Mouse (Mus musculus) MEL (cell line): ENCODE measurements at regions not wholly inside any gene's neighbourhood (a gene's known extent, or its start where the extent isn't known, plus 50 kb on each side); places are given as distances from the start of the nearest gene placed in this dataset.

ENCODE experiments used
- DNase-seq: peaks from one replicate; pipeline ENCODE4 v3.0.0; 2011; ENCODE audit warnings: low read depth, low spot score
- H3K27ac ChIP-seq: 2 replicates; pipeline ENCODE4 v1.5.1; 2012; ENCODE audit warnings: low read depth, mild to moderate bottlenecking, control low read depth, low read length, moderate library complexity; ENCODE audit not compliant: control insufficient read depth
- H3K27me3 ChIP-seq, 2 experiments: fragments of 150-350 bp in 1 of 2; sonication (generic) in 1 of 2; 2 replicates each; pipeline ENCODE4 v1.6.1; 2012; ENCODE audit warnings: low read length in 2 of 2, mild to moderate bottlenecking in 2 of 2, improper control_type of control experiment in 1 of 2, moderate library complexity in 1 of 2; ENCODE audit not compliant: insufficient read depth in 2 of 2, control insufficient read depth in 1 of 2
- H3K36me3 ChIP-seq, 2 experiments: 2 replicates each; pipeline ENCODE4 v1.6.1; 2012 to 2014; ENCODE audit warnings: low read length in 2 of 2, improper control_type of control experiment in 1 of 2, inconsistent platforms in 1 of 2, mild to moderate bottlenecking in 1 of 2; ENCODE audit not compliant: insufficient read depth in 2 of 2, control insufficient read depth in 1 of 2
- H3K4me1 ChIP-seq, 2 experiments: fragments of 150-350 bp in 1 of 2; sonication (generic) in 1 of 2; 2 replicates each; pipeline ENCODE4 v1.6.1; 2012; ENCODE audit warnings: low read length in 2 of 2, improper control_type of control experiment in 1 of 2, mild to moderate bottlenecking in 1 of 2; ENCODE audit not compliant: insufficient read depth in 2 of 2, control insufficient read depth in 1 of 2
- H3K4me3 ChIP-seq, 2 experiments: fragments of 150-350 bp in 1 of 2; sonication (generic) in 1 of 2; 2 replicates each; pipeline ENCODE4 v1.5.1; 2012; ENCODE audit warnings: low read depth in 2 of 2, low read length in 2 of 2, mild to moderate bottlenecking in 2 of 2, moderate library complexity in 2 of 2, control low read depth in 1 of 2, improper control_type of control experiment in 1 of 2; ENCODE audit not compliant: control insufficient read depth in 1 of 2, insufficient read depth in 1 of 2
- H3K79me2 ChIP-seq: 2 replicates; pipeline ENCODE4 v1.6.1; 2012; ENCODE audit warnings: mild to moderate bottlenecking, low read length, moderate library complexity; ENCODE audit not compliant: control insufficient read depth, poor library complexity, insufficient read depth
- H3K9ac ChIP-seq: 2 replicates; pipeline ENCODE4 v1.6.1; 2012; ENCODE audit warnings: low read depth, mild to moderate bottlenecking, control low read depth, low read length, moderate library complexity; ENCODE audit not compliant: control insufficient read depth, poor library complexity, severe bottlenecking
- H3K9me3 ChIP-seq: fragments of 150-350 bp; sonication (generic); replicated peaks from 2 replicates; pipeline ENCODE4 v1.6.1; 2012; ENCODE audit warnings: mild to moderate bottlenecking, low read length, improper control_type of control experiment, moderate library complexity; ENCODE audit not compliant: insufficient read depth
- BHLHE40 ChIP-seq: IDR thresholded peaks from 2 replicates; pipeline ENCODE4 v1.6.1; 2012; ENCODE audit warnings: low read depth, mild to moderate bottlenecking, inconsistent platforms, low read length, improper control_type of control experiment, borderline replicate concordance
- CHD1 ChIP-seq: IDR thresholded peaks from 2 replicates; pipeline ENCODE4 v1.6.1; 2012; ENCODE audit warnings: low read depth, mild to moderate bottlenecking, inconsistent platforms, low read length, improper control_type of control experiment
- CHD2 ChIP-seq: IDR thresholded peaks from 2 replicates; pipeline ENCODE4 v1.6.1; 2011; ENCODE audit warnings: low read length, improper control_type of control experiment
- E2F4 ChIP-seq: IDR thresholded peaks from 2 replicates; pipeline ENCODE4 v1.6.1; 2011; ENCODE audit warnings: low read depth, low read length, improper control_type of control experiment, borderline replicate concordance
- ELF1 ChIP-seq: IDR thresholded peaks from 2 replicates; pipeline ENCODE4 v1.6.1; 2014; ENCODE audit warnings: low read depth, mild to moderate bottlenecking, inconsistent platforms, low read length, improper control_type of control experiment, moderate library complexity
- GATA1 ChIP-seq: IDR thresholded peaks from 2 replicates; pipeline ENCODE4 v1.6.1; 2011; ENCODE audit warnings: low read depth, low read length, improper control_type of control experiment
- HCFC1 ChIP-seq: IDR thresholded peaks from 2 replicates; pipeline ENCODE4 v1.6.1; 2012; ENCODE audit warnings: low read depth, mild to moderate bottlenecking, inconsistent platforms, low read length, improper control_type of control experiment, moderate library complexity
- JUND ChIP-seq: IDR thresholded peaks from 2 replicates; pipeline ENCODE4 v1.6.1; 2011; ENCODE audit warnings: low read depth, mild to moderate bottlenecking, improper control_type of control experiment, low read length
- KAT2A ChIP-seq: conservative IDR thresholded peaks from 2 replicates; pipeline ENCODE4 v1.6.1; 2012; ENCODE audit warnings: low read depth, low read length, improper control_type of control experiment, inconsistent platforms
- MAX ChIP-seq: IDR thresholded peaks from 2 replicates; pipeline ENCODE4 v1.6.1; 2011; ENCODE audit warnings: low read length, improper control_type of control experiment
- MAZ ChIP-seq: IDR thresholded peaks from 2 replicates; pipeline ENCODE4 v1.6.1; 2012; ENCODE audit warnings: low read depth, mild to moderate bottlenecking, inconsistent platforms, low read length, improper control_type of control experiment
- MEF2A ChIP-seq: IDR thresholded peaks from 2 replicates; pipeline ENCODE4 v1.6.1; 2014; ENCODE audit warnings: low read depth, mild to moderate bottlenecking, inconsistent platforms, low read length, improper control_type of control experiment; ENCODE audit not compliant: poor library complexity, insufficient replicate concordance, severe bottlenecking; ENCODE audit errors: extremely low read depth
- MYB ChIP-seq: IDR thresholded peaks from 2 replicates; pipeline ENCODE4 v1.6.1; 2011; ENCODE audit warnings: mild to moderate bottlenecking, low read depth, low read length, improper control_type of control experiment
- MYC ChIP-seq: IDR thresholded peaks from 2 replicates; pipeline ENCODE4 v1.6.1; 2011; ENCODE audit warnings: low read depth, mild to moderate bottlenecking, low read length, improper control_type of control experiment, moderate library complexity
- NELFE ChIP-seq: IDR thresholded peaks from 2 replicates; pipeline ENCODE4 v1.6.1; 2011; ENCODE audit warnings: low read depth, low read length, improper control_type of control experiment
- POLR2A ChIP-seq, 2 experiments: IDR thresholded peaks; 2 replicates each; pipeline ENCODE4 v1.6.1; 2011 to 2012; ENCODE audit warnings: low read length in 2 of 2, mild to moderate bottlenecking in 2 of 2, control low read depth in 1 of 2, improper control_type of control experiment in 1 of 2, low read depth in 1 of 2, moderate library complexity in 1 of 2; ENCODE audit not compliant: control insufficient read depth in 1 of 2, insufficient read depth in 1 of 2, poor library complexity in 1 of 2
- POLR2AphosphoS2 ChIP-seq: IDR thresholded peaks from 2 replicates; pipeline ENCODE4 v1.6.1; 2011; ENCODE audit warnings: low read length, improper control_type of control experiment
- POLR2AphosphoS5 ChIP-seq: IDR thresholded peaks from 2 replicates; pipeline ENCODE4 v1.6.1; 2012; ENCODE audit warnings: low read depth, borderline replicate concordance, mild to moderate bottlenecking, inconsistent platforms, low read length, moderate library complexity, mixed read lengths
- RAD21 ChIP-seq: IDR thresholded peaks from 2 replicates; pipeline ENCODE4 v1.6.1; 2011; ENCODE audit warnings: mild to moderate bottlenecking, low read depth, low read length, improper control_type of control experiment
- SMC3 ChIP-seq: IDR thresholded peaks from 2 replicates; pipeline ENCODE4 v1.6.1; 2011; ENCODE audit warnings: low read depth, low read length, improper control_type of control experiment
- TBP ChIP-seq: IDR thresholded peaks from 2 replicates; pipeline ENCODE4 v1.8.0; 2011; ENCODE audit warnings: low read depth, low read length, improper control_type of control experiment
- TCF12 ChIP-seq: IDR thresholded peaks from 2 replicates; pipeline ENCODE4 v1.6.1; 2014; ENCODE audit warnings: low read depth, mild to moderate bottlenecking, inconsistent platforms, low read length, improper control_type of control experiment, moderate library complexity
- UBTF ChIP-seq: IDR thresholded peaks from 2 replicates; pipeline ENCODE4 v1.6.1; 2012; ENCODE audit warnings: low read depth, mild to moderate bottlenecking, inconsistent platforms, low read length, improper control_type of control experiment, moderate library complexity, borderline replicate concordance; ENCODE audit not compliant: insufficient read depth
- USF1 ChIP-seq: IDR thresholded peaks from 2 replicates; pipeline ENCODE4 v1.6.1; 2014; ENCODE audit warnings: low read depth, mild to moderate bottlenecking, inconsistent platforms, low read length, improper control_type of control experiment, moderate library complexity
- USF2 ChIP-seq, 2 experiments: IDR thresholded peaks; 2 replicates each; pipeline ENCODE4 v1.6.1; 2011 to 2012; ENCODE audit warnings: improper control_type of control experiment in 2 of 2, low read length in 2 of 2, borderline replicate concordance in 1 of 2, inconsistent platforms in 1 of 2, low read depth in 1 of 2, mild to moderate bottlenecking in 1 of 2; ENCODE audit not compliant: insufficient read depth in 1 of 2
- ZC3H11A ChIP-seq: IDR thresholded peaks from 2 replicates; pipeline ENCODE4 v1.6.1; 2012; ENCODE audit warnings: low read depth, mild to moderate bottlenecking, inconsistent platforms, low read length, improper control_type of control experiment
- ZKSCAN1 ChIP-seq: IDR thresholded peaks from 2 replicates; pipeline ENCODE4 v1.6.1; 2012; ENCODE audit warnings: low read depth, mild to moderate bottlenecking, inconsistent platforms, low read length, improper control_type of control experiment, moderate library complexity
- ZMIZ1 ChIP-seq: IDR thresholded peaks from 2 replicates; pipeline ENCODE4 v1.6.1; 2012; ENCODE audit warnings: low read depth, mild to moderate bottlenecking, inconsistent platforms, low read length, improper control_type of control experiment, moderate library complexity
- ZNF384 ChIP-seq: IDR thresholded peaks from 2 replicates; pipeline ENCODE4 v1.6.1; 2012; ENCODE audit warnings: low read depth, mild to moderate bottlenecking, inconsistent platforms, low read length, improper control_type of control experiment

DNA sequence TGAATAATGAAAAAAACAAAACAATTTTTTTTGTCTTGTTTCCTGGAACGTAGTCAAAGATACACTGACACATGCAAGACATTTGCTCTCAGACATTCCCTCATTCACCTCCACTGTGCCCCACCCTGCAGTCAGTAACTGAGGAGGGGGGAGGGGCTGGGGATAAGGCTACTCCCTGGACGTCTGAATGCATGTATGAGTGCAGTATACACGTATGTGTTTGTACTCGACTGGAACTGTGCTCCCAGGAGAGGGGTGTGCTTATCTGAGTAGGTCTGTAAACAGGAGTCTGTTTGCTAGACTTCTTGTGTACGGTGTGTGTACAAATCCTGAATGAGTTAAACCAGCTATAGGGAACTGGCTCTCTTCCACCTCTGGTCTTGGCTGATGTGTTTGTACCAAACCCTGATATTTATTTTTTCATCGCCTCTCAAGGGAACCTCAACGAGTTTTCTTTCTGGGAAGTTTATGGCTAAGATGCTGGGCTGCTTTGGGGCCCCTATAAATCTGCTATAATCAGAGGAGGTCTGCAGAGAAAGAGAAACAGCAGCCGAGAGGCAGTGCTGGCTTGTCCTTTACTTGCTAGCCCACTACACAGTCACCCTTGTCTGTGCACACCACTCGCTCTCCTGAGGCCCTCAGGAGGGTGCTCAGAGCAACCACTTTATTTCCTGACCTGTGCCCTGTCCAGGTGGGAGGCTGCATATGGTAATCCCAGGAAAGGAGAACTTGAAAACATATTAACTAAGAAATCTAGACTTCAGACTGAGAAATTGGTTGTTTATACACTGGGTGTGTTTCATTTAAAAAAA lies 61.2 kb upstream of the Calcoco1 start:
- Histone ChIP-seq H3K4me3 (no peak overlapping the region), H3K36me3 (no peaks in the 10 kb centered on the region), H3K27ac (no peak overlapping the region), H3K79me2 (no peaks in the 10 kb centered on the region), H3K4me1 (no peaks in the 10 kb centered on the region), H3K9me3 (no peaks in the 10 kb centered on the region), H3K27me3 (peaks cover 16 to 46% of the 10 kb centered on the region in 2 experiments), H3K9ac (no peak overlapping the region)
- no peak for DNase-seq
- no peak for TF ChIP-seq ZKSCAN1
- TF ChIP-seq POLR2AphosphoS2, result no peak
- TF ChIP-seq E2F4, result no peak
- TF ChIP-seq MYC, result no peak

DNA sequence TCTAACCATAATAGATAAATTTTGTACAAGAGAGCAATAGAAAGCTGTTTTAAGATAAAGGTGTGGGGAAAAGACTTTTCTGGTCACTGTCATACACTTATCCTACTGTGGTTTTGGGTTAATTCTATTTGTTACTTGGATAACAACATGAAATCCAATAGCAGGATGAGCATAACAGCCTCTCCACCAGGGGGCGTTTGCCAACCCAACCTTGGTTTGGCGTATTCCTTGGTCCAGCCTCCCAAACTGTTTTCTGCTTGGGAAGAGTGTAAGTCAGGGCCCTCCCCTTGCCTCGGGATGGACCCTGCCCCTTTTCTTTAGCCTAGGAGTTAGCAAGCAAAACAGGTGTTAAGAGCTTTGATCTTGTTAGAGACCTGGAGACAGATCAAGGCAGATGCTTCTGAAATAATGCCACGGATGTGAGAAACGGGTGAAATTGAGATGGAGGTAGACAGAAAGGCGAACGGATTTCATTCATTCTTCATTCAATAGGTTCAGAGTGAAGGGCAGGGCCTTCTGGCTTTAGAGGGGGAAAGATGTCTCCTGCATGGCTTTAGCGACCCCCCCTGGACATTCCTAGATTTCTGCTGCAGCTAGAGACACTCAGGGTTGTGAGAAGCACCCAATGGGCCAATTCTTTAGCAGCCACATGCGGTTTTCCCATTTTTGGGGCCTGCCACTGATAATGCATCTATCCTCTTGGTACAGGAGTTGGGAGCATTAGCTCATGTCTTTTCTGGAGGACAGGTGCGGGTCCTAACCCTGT lies 63.3 kb upstream of the Calcoco1 start:
- peaks cover 18 to 54% of the 10 kb centered on the region in 2 experiments for H3K27me3 ChIP-seq
- H3K36me3 ChIP-seq, result no peaks in the 10 kb centered on the region
- DNase-seq, result peak; percentile 81
- TF ChIP-seq UBTF (no peak), BHLHE40 (0 out of 2 replicates have a peak, but pooled peaks have one; percentile 16), SMC3 (peak; percentile 95), CHD1 (no peak), POLR2AphosphoS2 (no peak), RAD21 (peak; percentile 62), ELF1 (no peak), TCF12 (0 out of 2 replicates have a peak, but pooled peaks have one; percentile 24), POLR2AphosphoS5 (no peak), MAZ (no peak), TBP (no peak), HCFC1 (no peak), ZC3H11A (peak; percentile 64), POLR2A (IDR thresholded peaks at IDR 0.05; ENCODE audit: control insufficient read depth in 1 of 2, insufficient read depth in 1 of 2, low read depth in 1 of 2, low read length in 2 of 2, poor library complexity in 1 of 2) (no peak), E2F4 (no peak), MEF2A (no peak), USF1 (no peak), JUND (no peak), MYB (no peak), KAT2A (no peak), ZMIZ1 (no peak), USF2 (IDR thresholded peaks at IDR 0.05; ENCODE audit: borderline replicate concordance in 1 of 2, insufficient read depth in 1 of 2, low read depth in 1 of 2, low read length in 2 of 2) (no peak), NELFE (no peak), CHD2 (no peak), GATA1 (no peak), ZNF384 (no peak), MAX (no peak)

More for the DNA sequence above, 63.3 kb upstream of the Calcoco1 start:
- no peak overlapping the region for H3K27ac ChIP-seq
- no peak overlapping the region for H3K4me3 ChIP-seq
- no peaks in the 10 kb centered on the region for H3K9me3 ChIP-seq
- no peak overlapping the region for H3K9ac ChIP-seq
- no peaks in the 10 kb centered on the region for H3K4me1 ChIP-seq
- H3K79me2 ChIP-seq, result no peaks in the 10 kb centered on the region
